Mouse (Mus musculus) brain, embryonic 14.5 days (tissue): ENCODE measurements around the gene Cbx5.

Experiments used
- CTCF ChIP-seq: fragments of 200-500 bp; IDR thresholded peaks from 2 replicates; pipeline ENCODE4 v1.5.1; 2012; ENCODE audit warnings: inconsistent platforms, mild to moderate bottlenecking, moderate library complexity, borderline replicate concordance; ENCODE audit not compliant: insufficient read depth, insufficient read length; ENCODE audit errors: extremely low read depth
- POLR2A ChIP-seq: fragments of 200-500 bp; IDR thresholded peaks from 2 replicates; pipeline ENCODE4 v1.6.1; 2012; ENCODE audit warnings: mild to moderate bottlenecking, inconsistent platforms, borderline replicate concordance; ENCODE audit not compliant: poor library complexity, insufficient read depth, insufficient read length, severe bottlenecking; ENCODE audit errors: extremely low read depth

DNA sequence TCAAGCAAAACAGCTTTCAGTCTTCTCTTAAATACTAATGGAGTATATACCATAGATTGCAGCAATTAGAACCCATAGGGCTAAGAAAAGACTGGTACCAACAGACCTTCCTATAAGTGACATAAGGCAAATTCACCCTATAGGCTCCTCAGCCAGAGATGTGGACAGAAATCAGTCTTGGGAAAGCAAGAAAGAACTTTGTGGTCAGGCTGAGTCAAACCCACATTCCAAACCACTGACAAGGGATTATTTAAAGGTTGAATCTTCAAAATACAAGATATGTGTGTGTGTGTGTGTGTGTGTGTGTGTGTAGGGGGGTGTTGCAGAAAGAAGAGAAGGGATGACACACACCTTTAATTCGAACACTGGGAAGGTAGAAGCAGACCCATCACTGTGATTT, 18.2 kb downstream of the Cbx5 start:
- no peak for TF ChIP-seq CTCF
- no peak for TF ChIP-seq POLR2A
